Mouse (Mus musculus): ENCODE results near the gene Sp1.

DNA sequence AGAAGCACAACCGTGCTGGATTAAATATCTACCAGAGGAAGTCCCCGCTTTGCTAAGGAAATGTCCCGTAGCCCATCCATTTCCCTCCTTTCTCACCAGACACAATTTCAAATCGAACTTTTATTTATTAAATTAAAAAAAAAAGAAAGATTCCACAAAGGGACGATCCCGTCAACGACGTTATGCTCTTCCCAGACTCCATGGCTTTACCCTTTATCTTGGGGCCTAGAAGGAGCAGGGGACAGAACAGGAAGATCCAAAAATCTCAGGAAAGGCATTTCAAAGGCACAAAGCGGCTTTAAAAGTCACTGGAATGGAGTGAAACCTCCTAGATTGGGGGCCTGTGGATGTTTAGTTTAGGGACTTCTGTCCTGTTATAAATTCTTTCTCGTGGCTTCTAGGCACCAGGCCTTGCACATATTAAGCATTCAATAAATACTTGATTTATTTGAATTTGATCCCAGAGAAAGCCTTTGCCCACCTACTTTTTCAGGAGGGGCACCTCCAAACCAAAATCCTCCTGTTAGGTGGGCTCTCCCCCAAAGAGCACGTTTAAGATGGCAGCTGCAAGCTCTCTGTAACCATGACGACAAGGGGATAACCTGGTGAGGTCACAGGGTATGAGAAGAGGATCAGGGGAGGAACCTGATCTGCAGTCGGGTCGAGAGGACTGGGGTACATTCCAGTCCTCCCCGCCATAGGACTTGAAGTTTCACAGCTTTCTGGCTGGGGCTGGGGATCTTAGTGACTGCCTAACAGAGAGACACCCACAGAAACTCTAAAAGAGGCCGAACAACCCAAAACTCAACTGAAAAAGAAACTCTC is 49.2 kb upstream of the Sp1 start:
- no peak for TF ChIP-seq EP300 (IDR thresholded peaks at IDR 0.05; ENCODE audit: low read depth)
- TF ChIP-seq CTCF (IDR thresholded peaks at IDR 0.05; ENCODE audit: low read depth) = no peak

Data from heart, postnatal 0 days (tissue).